Mouse (Mus musculus): ENCODE measurements around the gene Rin2. TPM values are rescaled to one million over a fixed set of nuclear protein-coding genes. Genes with fewer than 3 reads are reported as not detected.

Gene Rin2
- polyA plus RNA-seq, 1 experiment = 0.02 TPM

DNA sequence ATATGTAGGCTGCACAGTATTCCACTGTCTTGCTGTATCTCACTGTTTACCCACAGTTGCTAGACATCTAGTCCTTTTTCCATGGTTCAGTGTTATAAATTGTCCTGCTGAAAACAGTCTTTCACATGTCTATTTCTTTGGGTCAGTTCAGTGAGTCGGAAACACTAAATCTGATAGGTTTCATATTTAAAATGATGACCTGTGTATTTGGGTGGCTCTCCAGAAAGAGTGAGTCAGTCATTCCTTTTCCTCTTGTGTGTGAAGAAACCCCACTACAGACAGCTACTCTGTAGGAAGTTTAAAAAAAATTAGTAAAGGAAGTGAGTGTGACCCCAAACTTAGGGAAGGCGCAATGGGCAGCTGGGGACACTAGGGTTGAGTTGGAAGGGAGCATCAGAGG is 133.2 kb downstream of the Rin2 start:
- Histone ChIP-seq H3K9me3 (ENCODE audit: control insufficient read depth, low read length) (no peaks in the 10 kb centered on the region), H3K4me1 (ENCODE audit: control insufficient read depth) (no peaks in the 10 kb centered on the region), H3K4me3 (replicated peaks) (no peak overlapping the region), H3K36me3 (ENCODE audit: control insufficient read depth) (no peaks in the 10 kb centered on the region), H3K27me3 (ENCODE audit: control insufficient read depth) (no peaks in the 10 kb centered on the region)
- TF ChIP-seq GATA1 (IDR thresholded peaks at IDR 0.05; ENCODE audit: low read length) = no peak
- TF ChIP-seq TAL1 (IDR thresholded peaks at IDR 0.05; ENCODE audit: low read length) = no peak

DNA sequence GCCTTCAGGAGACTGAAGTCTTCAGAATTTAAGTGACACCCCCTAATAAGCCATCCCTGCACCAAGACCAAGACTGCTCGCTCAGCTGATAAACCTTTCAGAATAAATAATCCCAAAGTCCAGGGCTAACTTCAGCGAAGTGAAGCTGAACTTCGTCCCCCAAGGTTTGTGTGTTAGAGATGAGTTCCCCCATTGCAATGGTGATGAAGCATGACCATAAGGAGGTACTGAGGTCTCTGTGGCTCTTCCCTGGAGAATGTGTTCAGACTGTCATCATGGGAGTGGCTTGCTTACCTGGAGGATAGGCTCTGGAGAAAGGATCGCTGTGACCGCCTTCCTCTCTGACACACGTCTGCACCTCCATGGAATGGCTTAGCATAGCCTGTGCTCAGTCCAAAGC is 133.7 kb downstream of the Rin2 start:
- Histone ChIP-seq H3K36me3 (ENCODE audit: control insufficient read depth) (no peaks in the 10 kb centered on the region), H3K9me3 (ENCODE audit: control insufficient read depth, low read length) (no peaks in the 10 kb centered on the region), H3K27me3 (ENCODE audit: control insufficient read depth) (no peaks in the 10 kb centered on the region), H3K4me3 (replicated peaks) (no peak overlapping the region), H3K4me1 (ENCODE audit: control insufficient read depth) (no peaks in the 10 kb centered on the region)
- TF ChIP-seq TAL1 (IDR thresholded peaks at IDR 0.05; ENCODE audit: low read length) (no peak), GATA1 (IDR thresholded peaks at IDR 0.05; ENCODE audit: low read length) (no peak)

DNA sequence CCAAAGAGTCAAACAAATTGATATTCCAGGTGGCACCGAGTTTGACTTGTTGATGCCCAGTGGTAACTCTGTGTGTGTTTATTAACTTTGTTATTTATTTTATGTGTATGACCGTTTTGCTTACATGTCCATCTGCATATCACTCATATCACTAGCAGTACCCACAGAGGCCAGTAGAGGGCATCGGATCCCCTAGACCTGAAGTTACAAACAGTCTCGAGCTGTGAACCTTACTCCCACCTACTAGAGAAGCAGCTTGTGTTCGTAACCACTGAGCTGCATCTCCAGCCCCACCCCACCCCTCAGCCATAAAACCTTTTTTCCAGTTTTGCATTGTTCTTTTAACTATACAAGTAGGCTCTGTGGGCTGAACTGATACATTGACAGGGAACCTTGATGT is 135.7 kb downstream of the Rin2 start:
- Histone ChIP-seq H3K4me1 (ENCODE audit: control insufficient read depth) (no peaks in the 10 kb centered on the region), H3K36me3 (ENCODE audit: control insufficient read depth) (no peaks in the 10 kb centered on the region), H3K27me3 (ENCODE audit: control insufficient read depth) (no peaks in the 10 kb centered on the region), H3K4me3 (replicated peaks) (no peak overlapping the region), H3K9me3 (ENCODE audit: control insufficient read depth, low read length) (no peaks in the 10 kb centered on the region)
- no peak for TF ChIP-seq TAL1 (IDR thresholded peaks at IDR 0.05; ENCODE audit: low read length)
- TF ChIP-seq GATA1 (IDR thresholded peaks at IDR 0.05; ENCODE audit: low read length) = no peak

DNA sequence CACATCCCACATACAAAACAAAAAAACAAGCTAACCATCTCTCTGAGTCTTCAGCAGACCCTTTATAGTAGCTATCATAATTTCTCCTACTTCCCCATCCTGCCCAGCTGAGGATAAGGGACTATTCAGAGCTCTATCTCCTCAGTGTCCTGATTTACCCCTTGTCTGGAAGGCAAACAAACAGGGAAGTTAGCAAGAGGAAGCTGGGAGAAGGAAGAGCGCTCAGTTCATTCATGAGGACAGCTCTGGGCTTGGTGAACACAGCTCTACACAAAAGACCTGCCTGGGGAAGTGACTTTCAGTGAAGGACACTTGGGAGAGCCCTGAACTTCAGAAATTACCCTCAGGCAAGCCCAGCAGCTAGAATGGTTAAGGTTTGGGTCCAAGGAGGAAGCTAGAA is 137.8 kb downstream of the Rin2 start:
- no peaks in the 10 kb centered on the region; the same call in none of the 2 replicates for H3K9me3 ChIP-seq (ENCODE audit: control insufficient read depth, low read length)
- H3K27me3 ChIP-seq (ENCODE audit: control insufficient read depth) = no peaks in the 10 kb centered on the region
- H3K4me1 ChIP-seq (ENCODE audit: control insufficient read depth) = no peaks in the 10 kb centered on the region
- H3K4me3 ChIP-seq (replicated peaks) = no peak overlapping the region
- no peaks in the 10 kb centered on the region for H3K36me3 ChIP-seq (ENCODE audit: control insufficient read depth)
- TF ChIP-seq TAL1 (IDR thresholded peaks at IDR 0.05; ENCODE audit: low read length) = no peak
- TF ChIP-seq GATA1 (IDR thresholded peaks at IDR 0.05; ENCODE audit: low read length) = no peak

DNA sequence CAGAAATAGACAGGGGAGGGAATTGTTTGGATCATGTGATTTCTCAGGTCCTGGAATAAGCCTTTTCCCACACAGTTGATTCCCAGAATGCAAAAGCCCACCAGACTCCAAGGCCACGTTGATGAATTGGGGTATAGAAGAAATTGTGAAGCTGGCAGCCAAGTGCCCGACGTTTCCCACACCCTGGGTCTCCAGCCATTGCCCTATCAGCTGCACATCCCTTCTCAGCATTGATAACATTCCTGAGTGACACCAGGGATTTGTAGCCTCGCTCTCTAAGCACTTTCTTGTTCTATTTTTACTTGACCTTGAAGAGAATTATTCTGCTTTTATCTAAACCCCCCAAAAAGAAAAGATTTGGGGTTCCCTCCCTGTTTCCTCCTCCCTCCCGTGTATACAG is 142.2 kb downstream of the Rin2 start:
- H3K9me3 ChIP-seq (ENCODE audit: control insufficient read depth, low read length) = no peaks in the 10 kb centered on the region; the same call in none of the 2 replicates
- H3K36me3 ChIP-seq (ENCODE audit: control insufficient read depth) = no peaks in the 10 kb centered on the region
- no peaks in the 10 kb centered on the region for H3K27me3 ChIP-seq (ENCODE audit: control insufficient read depth)
- H3K4me3 ChIP-seq (replicated peaks) = no peak overlapping the region
- TF ChIP-seq GATA1 (IDR thresholded peaks at IDR 0.05; ENCODE audit: low read length) (no peak), TAL1 (IDR thresholded peaks at IDR 0.05; ENCODE audit: low read length) (no peak)
- H3K4me1 ChIP-seq (ENCODE audit: control insufficient read depth) = no peaks in the 10 kb centered on the region

DNA sequence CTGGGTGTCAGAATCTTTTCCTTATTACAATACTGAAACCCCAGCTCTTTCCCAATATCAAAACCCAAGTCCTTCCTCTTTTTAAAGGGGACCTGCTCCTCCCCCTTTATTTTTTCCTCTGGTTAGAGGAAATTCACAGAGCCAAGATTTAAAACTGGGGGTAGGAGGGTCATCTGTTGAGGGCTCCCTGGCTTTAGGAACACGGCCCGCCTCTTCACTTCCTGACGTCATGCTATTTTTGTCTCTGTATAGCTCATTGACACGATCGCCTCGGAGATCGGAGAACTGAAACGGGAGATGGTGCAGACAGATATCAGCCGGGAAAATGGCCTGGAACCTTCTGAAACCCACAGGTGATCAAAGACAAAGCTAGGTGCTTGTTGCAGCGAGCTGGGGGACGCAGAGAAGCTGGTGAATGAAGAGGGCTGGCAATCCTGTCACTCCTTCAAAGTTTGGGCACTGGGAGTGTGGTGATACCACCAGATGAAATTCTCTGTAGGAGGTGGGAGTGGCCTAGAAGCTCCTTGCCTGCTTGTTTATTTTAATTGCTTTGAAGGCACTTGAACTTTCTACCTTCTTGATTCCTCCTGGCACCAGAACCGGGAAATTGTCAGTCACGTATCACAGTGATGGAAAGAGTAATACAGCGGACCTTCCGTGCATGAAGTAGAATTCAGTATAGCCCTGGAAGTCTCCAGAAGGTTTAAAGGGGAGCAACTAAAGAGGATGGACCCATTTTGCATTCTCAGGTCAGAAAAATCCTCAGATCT is 147.2 kb downstream of the Rin2 start:
- Histone ChIP-seq H3K9me3 (ENCODE audit: control insufficient read depth, low read length) (no peaks in the 10 kb centered on the region), H3K27me3 (ENCODE audit: control insufficient read depth) (no peaks in the 10 kb centered on the region; the same call in 1 of the 2 replicates), H3K36me3 (ENCODE audit: control insufficient read depth) (no peaks in the 10 kb centered on the region), H3K4me3 (replicated peaks) (no peak overlapping the region), H3K4me1 (ENCODE audit: control insufficient read depth) (no peaks in the 10 kb centered on the region)
- no peak for TF ChIP-seq GATA1 (IDR thresholded peaks at IDR 0.05; ENCODE audit: low read length)
- TF ChIP-seq TAL1 (IDR thresholded peaks at IDR 0.05; ENCODE audit: low read length) = no peak

DNA sequence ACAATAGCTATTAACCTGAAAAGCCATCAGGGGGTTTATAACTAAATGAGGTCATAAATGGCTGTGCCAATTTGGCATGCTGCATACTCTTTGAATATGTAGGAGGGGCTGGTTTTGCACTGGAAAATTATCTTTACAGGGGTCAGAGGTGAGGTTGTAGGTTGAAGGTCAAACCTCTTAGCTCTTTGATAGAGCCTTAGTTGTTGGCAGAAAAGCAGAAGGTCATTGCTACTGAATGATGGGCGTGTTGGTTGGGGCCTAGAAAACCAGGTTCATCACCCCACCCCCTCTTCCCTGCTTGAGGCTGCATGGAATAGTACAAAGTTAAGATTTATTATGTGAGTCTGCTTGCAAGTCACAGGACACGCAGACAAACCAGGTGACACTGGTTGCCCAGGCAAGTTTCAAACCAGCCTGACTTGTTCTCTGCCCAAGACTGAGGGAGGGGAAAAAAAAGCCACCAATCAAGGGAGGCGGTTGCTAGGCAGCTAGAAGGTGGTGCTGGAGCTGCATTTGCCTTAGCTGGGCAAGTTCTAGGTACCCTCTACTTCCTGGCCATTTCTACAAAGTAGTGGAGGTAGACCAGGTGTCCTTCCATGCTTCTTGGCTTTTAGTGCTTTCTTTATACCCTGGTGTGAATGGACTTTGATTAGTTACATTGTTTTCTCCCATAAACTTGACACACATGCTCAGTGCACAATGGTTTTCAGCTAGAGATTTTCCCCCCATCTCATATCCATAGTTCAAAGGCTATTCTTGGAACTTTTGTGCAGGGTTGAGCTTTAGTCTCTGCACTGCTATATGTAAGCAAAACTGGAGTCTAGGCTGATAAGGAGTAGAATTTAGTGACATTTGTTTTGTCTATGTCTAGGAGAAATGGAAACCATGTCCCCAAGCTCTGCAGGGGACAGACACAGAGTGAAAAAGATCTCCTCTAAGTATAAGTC is 148.0 kb downstream of the Rin2 start:
- no peak overlapping the region for H3K4me3 ChIP-seq (replicated peaks)
- H3K4me1 ChIP-seq (ENCODE audit: control insufficient read depth) = no peaks in the 10 kb centered on the region
- H3K9me3 ChIP-seq (ENCODE audit: control insufficient read depth, low read length) = no peaks in the 10 kb centered on the region
- H3K36me3 ChIP-seq (ENCODE audit: control insufficient read depth) = no peaks in the 10 kb centered on the region
- TF ChIP-seq GATA1 (IDR thresholded peaks at IDR 0.05; ENCODE audit: low read length) (no peak), TAL1 (IDR thresholded peaks at IDR 0.05; ENCODE audit: low read length) (no peak)
- H3K27me3 ChIP-seq (ENCODE audit: control insufficient read depth) = no peaks in the 10 kb centered on the region; the same call in 1 of the 2 replicates

DNA sequence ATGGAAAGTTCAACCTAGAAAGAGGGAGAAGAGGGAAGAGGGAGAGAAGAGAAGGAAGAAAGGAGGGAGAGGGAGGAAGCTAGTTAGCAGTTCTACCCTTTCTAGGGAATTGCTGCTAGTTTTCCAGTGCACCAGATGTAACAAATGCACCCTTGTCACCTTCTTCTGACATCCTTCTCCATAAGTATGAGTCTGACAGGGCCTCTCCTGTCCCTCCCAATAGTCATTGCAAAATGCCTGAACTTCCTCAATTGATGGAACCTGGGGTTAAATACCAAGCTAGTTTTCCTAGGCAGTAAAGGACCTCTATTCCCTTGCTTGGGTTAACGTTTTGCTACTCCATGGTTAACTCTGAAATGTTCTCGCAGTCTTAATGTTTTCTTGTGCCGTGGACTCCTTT is 149.7 kb downstream of the Rin2 start:
- H3K4me1 ChIP-seq (ENCODE audit: control insufficient read depth) = no peaks in the 10 kb centered on the region
- no peak overlapping the region for H3K4me3 ChIP-seq (replicated peaks)
- TF ChIP-seq TAL1 (IDR thresholded peaks at IDR 0.05; ENCODE audit: low read length) (no peak), GATA1 (IDR thresholded peaks at IDR 0.05; ENCODE audit: low read length) (no peak)
- H3K36me3 ChIP-seq (ENCODE audit: control insufficient read depth) = no peaks in the 10 kb centered on the region
- no peaks in the 10 kb centered on the region; the same call in 1 of the 2 replicates for H3K27me3 ChIP-seq (ENCODE audit: control insufficient read depth)
- no peaks in the 10 kb centered on the region for H3K9me3 ChIP-seq (ENCODE audit: control insufficient read depth, low read length)

DNA sequence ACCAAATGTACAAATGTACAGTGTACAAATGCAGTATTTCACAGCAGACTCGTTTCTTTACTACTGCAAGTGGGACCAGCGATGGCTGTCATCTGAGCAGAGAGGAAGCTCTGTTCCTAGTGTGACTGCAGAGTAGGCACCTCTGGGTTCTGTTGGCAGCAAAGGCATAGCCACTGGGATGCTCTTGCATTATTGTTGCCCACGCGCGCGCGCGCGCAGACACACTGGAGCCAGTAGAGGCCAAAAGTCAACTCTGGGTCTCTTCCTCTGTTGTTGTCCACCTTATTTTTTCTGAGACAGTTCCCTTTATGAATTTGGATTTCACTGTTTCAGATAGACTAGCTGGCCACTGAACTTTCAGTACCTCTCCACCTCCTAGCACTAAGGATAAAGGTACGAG is 150.2 kb downstream of the Rin2 start:
- no peaks in the 10 kb centered on the region; the same call in 1 of the 2 replicates for H3K27me3 ChIP-seq (ENCODE audit: control insufficient read depth)
- no peaks in the 10 kb centered on the region for H3K9me3 ChIP-seq (ENCODE audit: control insufficient read depth, low read length)
- no peaks in the 10 kb centered on the region for H3K36me3 ChIP-seq (ENCODE audit: control insufficient read depth)
- no peaks in the 10 kb centered on the region for H3K4me1 ChIP-seq (ENCODE audit: control insufficient read depth)
- no peak for TF ChIP-seq TAL1 (IDR thresholded peaks at IDR 0.05; ENCODE audit: low read length)
- TF ChIP-seq GATA1 (IDR thresholded peaks at IDR 0.05; ENCODE audit: low read length) = no peak
- H3K4me3 ChIP-seq (replicated peaks) = no peak overlapping the region
